Mouse (Mus musculus) left cerebral cortex, adult 11 months (tissue): ENCODE data around the gene Pdzph1.

Experiments used
- DNase-seq: peaks from one replicate; pipeline ENCODE4 v3.0.0; 2022; ENCODE audit warnings: low spot score

Gene Pdzph1

DNA sequence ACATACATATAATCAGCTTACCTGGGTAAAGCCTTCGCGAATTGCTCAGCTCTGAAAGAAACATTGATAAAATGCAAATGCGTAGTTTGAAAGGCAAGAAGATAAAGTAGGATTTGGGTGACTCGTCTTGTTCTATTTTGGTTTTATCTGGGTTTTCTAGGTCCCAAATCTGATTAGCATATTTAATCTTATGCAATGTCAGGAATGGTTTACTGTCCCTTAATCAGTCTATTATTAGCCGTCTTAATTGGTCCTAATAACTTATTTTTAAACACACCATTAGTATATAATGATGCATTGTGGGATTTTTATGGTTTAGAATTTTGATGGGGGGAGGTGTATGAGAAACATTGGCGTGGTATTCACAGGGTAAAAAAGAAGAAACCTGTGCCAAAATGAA lies at the start of gene Pdzph1:
TSS of gene Pdzph1 (minus strand) at position 101 of the 400 bp plus-strand sequence.
- DNase-seq, result no peak

DNA sequence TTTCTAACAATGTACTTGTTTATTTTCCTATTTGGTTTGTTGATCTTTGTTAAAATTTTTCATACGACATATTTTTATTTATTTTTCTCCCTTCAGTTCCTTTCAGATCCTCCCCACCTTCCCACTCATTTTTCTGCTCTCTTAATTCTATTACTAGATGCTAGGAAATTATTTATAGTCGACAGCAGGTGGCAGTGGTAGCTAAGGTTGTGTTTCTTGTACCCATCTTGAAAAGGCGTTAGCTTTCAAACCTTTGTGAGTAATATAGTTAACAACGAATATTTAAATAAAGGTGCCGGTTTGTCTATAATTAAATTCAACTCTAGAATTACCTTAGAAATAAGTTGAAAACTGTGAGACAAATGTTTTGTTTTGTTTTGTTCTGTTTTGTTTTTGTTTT lies 48.6 kb upstream of the Pdzph1 start:
- peak; percentile 6 for DNase-seq

DNA sequence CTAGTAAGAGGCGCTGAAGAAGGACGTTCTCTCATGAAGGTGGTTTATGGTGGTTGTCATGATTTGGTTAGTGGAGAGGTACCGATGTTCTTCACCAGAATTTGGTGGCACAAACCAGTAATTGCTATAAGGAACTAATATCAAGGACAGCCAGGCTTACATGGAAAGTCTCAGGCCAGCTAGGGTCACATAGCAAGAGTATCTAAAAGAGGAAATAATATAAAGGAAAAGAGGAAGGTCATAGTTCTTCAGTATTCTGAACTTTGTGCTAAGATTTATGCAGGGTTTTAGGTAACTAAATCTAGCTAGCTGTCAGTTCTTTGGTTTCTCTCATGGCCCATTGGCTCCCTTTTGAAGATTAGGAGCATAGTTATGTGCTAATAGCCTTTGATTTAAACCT lies 42.3 kb upstream of the Pdzph1 start:
- DNase-seq, result no peak

DNA sequence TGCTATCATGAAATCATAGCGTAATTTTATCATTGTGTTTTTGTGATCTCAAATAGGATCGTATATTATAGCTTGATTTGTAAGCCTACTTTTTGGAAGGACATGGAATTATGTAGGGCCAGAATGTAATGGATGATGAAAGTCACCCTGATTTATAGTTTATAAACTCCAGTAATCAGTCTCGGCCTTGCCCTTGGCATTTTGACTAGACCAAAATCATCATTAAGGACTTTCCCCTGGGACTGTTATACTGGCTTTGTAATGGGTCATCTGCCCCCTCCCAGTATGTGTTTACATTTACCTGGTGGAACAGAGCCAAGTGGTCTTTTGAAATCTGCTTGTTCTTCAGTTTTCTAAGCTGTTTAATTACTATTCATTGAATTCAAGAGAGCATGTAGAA lies 35.2 kb upstream of the Pdzph1 start:
- DNase-seq, result no peak

DNA sequence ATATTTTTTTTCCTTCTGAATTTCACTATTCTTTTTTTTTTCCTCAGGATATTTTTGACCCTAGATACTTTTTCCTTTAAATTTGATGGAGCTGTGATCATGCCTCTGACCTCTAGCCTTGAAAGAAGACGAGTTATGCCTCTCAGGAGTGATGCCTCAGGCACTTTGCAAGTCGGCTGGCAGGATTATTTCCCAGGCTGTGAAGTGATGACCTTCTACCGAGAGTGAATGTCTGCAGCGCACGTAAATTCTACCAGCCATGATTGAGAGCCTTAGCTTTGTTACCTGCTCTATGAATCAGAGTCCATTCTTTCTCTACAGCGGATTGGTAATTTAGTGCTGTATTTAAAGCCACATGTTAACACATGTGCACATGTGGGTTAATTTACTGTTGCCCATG lies 33.3 kb upstream of the Pdzph1 start:
- no peak for DNase-seq

DNA sequence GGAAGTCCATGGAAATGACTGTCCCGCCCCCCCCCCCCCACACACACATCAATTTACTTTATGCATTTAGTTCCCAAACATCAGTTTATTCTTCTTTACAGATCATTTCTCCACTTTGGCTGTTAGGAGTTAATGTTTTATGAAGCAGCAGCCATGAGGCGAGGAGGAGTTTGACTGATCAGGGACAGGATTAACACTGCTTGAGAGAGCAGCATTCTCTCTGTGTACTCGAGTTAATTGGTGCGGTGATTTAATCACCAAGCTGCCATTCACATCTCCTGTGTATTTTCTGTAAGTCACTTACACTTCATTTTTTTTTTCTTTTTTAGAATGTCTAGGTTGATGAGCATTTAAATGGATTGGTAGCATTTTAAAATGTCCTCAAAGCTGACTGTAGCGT lies 32.8 kb upstream of the Pdzph1 start:
- no peak for DNase-seq

DNA sequence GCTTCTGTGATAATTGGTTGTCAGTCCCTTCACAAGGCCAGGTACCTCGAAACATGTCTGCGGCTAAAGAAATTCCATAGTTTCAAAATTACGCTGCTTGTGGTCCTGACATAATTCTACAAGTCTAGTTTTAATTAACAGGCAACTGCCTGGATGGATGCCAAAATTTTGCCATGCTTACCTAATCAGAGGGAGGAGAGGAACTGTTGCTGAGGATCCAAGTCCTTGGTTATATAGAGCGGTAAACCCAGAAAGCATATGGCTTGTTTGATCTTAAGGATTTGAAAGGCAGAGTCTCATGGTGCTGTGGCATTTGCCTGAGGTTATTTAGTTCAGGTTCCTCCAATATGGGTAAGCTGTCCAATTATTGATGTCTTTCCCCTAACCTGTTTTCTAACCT lies 27.5 kb upstream of the Pdzph1 start:
- DNase-seq, result no peak

DNA sequence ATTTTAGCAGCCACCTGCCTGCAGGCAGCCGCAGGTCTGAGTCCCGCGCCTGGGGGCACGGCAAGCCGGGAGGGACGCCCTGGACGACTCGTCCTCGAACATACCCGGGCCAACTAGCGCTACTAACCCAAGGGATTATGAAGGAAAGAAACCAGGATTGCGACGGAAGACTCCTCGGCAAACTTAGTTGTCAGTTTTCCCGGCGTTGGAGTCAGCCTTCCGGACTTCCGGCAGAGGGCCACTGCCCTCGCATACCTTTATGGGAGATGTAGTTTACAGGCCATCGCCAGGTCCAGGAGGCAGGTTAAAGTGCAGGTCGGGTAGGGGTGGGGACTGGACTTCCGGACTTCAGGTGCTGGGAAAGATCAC lies 21.9 kb upstream of the Pdzph1 start, which contains the start of gene Nudt12:
TSS of gene Nudt12 (minus strand) at position 282 of the 369 bp plus-strand sequence.
- DNase-seq, result peak; percentile 37

DNA sequence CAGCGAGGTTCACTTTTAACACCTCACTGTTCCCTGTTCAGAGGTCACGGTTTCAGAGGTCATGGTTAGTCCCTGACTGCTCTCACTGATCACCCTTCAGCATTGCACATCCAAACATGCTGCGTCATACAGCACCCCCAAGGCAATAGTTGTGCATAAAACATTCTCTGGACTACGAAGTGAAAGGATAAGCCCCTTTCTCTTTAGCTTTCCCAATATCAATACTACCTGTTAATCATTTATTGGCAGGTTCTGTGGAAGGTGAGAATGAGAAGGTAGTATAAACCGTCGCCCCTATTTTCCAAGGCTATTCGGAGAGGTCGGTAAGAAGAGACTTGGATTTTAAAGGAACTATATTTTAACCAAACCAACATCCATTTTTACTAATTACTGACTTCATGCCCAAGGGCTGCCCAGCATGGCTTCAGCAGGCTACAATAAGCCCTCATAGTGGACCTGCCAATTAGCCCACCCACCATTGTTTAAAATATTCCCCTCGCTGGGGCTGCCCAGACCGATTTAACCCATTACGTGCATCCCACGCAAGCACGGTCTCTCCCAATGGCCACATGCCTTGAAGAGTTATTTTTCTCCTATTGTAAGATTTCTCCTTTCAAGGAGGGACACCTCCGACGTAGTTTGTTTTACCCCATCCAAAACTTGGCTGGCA lies 21.4 kb upstream of the Pdzph1 start:
- DNase-seq, result no peak

DNA sequence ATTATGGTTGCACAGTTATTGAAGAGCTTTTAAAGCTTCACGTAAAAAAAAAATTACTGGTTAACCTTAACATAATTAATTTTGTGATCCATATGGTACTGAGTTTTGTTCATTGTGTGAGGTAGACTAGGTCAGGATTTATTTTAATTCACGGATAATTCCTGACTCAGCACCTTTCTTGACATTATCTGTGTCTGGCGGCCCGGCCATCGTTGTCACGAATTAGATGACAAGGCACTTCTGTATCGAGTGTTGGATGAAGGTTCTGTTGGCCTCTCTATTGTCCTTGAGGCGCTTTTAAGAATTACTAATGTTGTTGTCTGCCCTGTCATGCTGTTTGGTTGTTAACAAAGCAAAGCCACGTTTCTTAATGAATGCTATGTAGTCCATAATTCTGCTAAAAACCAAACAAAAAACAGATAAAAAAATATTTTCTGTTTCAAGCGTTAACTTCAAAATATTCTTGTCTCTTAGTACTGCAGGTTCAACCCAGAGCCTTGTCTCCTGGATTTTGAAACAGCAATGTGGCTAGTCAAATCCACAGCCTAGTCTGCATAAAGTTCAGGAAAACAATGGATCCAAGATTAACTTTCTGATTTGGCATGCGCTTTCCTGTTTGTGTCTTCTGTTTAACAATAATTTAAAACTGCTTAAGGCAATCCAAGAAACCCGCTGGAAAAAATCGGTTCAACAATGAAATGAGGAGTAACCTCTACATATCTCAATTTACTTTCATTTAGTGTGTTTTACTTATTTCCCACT lies 20.6 kb upstream of the Pdzph1 start:
- no peak for DNase-seq

DNA sequence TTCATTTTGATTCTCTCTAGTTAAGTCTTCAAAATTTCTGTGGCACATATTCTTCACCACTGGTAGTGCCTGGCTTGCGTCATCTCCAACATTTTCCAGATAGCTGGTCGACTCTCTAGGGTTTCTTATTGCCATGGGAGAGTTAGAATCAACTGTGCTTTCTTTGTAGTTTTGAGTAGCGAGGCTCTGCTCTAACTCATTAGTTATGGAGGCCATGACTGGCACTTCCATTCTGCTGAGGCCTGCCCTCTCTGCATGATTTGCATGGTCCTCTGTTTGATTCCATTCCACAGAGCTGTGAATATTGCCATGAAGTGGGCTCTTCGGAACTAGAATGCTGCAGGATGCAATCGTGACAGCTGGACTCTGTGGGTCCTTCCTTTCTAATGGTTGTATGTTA lies 17.9 kb downstream of the Pdzph1 start:
- DNase-seq, result no peak

DNA sequence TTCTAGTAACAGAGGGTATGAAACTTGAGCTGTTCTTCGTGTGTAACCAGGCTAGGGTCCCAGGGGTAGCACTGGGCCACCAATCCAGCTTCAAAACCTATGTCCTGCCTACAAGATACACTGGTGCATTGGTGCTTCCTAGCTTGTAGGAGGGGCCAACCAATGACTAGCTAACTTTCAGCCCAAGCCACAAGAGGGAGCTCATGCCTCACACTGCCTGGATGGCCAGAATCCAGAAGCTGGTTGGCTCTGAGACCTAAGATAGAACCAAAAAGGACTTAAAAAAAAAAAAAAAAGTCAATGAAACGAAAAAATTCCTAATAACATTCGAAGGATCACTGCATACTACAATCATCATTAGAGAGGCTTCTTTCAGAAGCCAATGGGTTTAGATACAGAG lies 31.3 kb downstream of the Pdzph1 start:
- peak; percentile 14 for DNase-seq

DNA sequence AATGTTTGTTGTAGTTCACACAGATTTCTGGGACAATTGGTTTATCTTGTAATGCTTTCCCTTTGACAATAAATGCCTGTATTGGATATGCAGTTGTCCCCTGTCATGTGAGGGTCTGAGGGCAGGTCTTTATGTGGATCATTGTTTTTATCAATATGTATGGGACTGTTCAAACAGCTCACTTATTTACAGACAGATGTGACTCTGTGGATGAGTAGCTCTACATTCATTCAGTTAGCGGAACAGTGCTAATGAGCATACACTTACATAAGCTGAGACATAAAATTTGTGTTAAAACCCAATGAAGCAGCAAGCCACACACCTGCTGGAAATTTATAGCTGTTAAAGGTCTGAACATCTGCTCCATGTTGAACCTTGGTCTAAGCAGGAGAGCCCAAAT lies 34.1 kb downstream of the Pdzph1 start:
- no peak for DNase-seq

DNA sequence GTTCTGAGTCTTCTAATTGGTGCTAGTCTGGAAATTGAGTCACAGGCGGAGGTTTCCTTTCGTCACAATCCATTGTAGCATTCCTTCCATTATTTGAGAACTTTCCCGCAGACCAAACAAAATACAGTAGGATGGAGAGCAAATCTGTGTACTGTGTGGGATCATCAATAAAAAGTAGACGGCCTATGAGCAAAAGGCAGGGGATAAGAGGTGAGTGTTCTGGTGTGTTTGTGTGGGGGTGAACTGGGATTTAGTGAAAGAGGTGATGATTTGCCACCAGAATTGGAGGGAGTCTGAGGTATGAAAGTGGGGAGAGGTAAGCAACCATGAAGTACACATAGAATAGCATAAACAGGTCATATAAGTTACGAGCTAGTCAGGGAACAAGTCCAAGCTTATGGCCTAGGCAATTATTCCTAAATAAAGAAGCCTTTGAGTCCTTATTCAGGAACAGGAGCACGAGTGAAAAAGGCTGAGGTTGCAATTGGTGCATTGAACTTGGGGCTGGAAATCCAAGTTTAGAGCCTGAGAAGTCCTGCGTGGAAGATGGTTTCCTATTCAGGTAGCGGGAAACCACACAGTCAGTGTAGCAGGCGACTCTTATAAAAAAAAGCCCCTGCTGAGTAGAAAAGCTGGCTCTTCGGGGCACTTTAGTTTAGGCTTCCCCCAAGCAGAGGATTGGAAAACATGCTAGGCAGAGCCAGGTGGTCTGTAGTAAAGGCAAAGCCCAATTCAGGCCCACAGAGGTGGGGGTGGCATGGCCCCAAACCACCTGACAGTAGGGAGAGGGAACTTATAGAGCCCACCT lies 48.0 kb downstream of the Pdzph1 start:
- DNase-seq, result no peak

DNA sequence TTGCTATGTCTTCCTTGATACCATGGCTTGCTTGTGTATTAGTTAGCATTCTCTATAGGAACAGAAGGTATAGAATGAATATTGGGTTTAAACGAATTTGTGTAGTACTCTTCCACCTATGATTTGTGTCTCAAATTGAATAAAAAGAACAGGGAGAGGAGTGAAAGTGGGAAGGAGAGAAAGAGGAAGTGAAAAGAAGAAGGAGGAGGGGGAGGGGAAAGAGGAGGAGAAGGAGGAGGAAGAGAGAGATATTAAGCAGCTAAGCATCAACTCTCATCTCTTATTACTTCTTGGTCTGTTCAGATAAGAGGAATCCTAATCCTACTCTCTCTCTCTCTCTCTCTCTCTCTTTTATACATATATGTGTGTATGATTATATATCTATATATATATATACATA lies 52.6 kb downstream of the Pdzph1 start:
- no peak for DNase-seq

DNA sequence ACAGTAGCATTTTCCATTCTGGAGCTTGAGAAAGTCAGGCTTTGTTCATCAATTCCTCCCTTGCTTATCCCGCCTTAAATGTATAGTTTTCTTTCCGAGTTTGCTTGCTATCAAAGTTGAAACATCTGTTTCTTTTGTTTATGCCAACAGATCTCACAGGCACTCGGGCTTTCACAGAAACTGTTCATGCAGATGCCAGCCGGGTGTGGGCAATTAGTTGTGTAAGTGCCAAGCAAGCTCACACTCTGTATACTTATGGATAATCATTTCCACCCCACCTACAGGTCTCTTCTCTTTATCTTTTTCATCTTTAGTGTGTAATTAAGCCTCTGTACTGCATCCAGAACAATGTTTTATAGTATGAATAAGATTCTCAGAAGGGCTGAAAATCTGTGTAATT lies 53.6 kb downstream of the Pdzph1 start:
- peak; percentile 0 for DNase-seq

DNA sequence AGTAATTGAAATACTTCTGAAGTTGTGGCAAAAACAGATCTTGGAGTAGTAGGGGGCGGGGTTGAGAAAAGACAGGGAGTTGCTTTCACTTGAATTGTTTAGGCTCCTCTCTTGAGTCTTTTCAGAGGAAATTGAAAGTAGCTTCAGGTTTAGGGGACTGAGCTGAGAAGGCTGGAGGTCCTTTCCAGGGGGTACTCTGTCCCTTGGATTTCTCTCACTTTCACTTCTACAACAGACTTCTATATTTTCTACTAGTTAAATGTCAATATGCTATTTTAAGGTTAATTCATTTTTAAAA lies 58.2 kb downstream of the Pdzph1 start:
- no peak for DNase-seq

DNA sequence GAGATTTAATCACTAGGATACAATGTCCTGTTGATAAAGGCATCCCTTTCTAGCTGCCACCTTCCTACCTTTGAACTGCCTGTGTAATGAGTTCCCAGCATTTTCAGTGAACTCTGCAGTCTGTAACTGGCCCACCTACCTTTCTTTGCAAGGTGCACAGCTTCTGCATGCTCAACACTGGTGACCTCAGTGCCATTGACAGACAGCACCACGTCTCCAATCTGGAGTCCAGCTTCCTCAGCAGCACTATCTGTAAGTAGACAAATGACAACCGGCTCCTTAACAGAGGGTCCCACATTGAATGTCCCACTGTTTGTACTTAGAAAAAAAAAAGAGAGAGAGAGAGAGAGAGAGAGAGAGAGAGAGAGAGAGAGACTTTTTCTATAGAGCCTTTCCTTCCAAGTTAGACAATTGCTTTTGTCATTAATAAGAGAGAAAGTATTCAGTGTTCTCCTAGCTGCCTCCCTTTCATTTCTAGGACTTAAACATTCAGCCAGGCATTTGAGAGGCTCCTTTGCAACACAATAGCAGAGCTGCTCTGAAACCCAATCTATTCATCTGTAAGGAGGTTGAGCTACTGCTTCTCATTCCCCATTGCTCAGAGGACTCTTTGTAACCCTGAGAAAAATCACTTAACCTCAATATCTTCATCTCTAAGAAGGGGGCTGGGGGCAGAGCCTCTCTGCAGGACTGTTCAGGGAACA lies 58.7 kb downstream of the Pdzph1 start:
- no peak for DNase-seq

DNA sequence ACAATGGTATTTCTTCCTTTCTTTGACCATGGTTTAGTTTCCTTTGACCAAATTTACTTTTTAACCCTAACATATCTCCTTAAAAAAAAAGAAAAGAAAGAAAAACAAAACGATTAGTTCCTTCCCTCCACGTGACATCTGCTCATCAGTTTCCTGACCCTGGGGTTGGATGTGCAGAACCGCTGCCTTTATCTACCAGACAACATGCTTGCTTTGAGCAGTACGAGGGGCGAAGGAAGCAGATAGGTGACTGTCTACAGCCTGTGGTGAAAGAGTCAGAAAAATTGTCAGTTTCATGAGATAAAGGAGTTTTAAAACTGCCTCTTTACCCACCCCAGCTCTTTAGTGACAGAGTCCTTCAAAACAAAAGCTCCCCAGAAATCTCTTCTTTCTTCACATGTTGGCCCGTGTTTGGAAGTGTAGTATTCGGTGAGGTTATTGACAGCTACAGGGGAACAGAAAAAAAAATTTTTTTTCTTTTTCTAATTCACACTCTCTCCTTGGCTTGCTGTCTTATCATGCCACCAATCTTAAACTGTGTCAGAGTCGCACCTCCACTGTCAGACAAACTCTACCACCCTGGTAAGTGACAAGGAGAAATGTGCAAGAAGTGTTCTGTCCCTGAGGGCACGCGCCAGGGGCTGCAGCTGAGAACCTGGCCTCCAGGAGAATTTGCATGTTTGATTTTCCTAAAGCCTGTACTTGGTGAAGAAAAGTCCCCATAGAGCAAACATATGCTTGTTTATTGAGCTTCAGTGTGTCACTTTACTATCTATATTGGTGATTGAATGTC lies 66.2 kb downstream of the Pdzph1 start:
- no peak for DNase-seq

DNA sequence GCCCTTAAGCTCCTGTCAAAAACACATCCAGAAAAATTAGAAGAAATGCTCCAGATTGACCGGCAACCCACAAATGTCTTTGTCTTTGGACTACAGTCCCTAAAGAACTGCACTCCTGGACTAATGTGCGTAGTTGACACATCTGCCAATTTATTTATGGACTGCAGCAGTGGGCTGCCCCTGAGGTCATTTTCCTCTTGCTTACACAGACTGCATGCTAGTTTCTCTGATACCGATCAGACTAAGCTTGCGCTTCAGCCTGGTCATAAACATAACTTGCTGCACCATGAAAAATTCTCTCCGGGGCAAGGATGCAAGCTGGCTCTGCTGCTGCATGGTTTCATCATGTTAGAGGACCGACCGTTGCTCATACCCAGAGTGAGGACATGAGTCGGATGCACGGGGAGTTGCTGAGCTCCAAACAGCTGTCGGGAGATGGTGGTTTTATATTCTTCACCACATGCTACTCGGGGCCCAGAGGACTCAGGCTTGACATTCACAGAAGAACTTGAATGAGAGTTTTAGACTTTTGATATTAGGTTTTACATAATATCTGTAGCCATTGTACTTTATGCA lies 67.2 kb downstream of the Pdzph1 start:
- no peak for DNase-seq

DNA sequence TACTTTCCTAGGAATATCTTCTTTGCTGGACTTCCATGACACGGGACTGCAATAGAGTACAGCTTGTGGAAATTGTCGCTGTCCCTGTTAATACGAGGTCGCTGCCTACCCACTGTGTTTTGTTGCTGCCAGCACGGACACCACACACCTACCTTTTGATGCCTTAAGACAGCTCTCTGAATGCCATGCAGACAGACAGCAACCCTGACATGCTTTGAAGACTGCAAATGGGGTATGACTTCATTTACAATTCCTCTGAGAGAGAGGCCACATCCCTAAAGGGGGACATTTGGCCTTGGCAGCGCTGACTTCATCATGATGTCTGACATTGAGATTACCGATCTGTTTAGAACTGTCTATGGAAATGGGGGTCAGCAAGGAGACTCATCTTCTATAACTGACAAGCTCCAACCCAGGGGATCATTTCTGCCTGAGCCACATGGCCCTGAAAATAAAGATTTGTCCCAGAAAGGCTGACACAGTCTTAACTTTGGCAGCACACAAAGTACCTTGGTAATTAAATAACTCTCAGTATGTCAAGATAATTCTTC lies 67.8 kb downstream of the Pdzph1 start:
- no peak for DNase-seq
